Mouse (Mus musculus) T-helper 1 cell (primary cell): ENCODE data around the gene Itfg2.
"Not testable (repeated sequence)": the region's sequence is repeated elsewhere in the genome, so short reads cannot be mapped to it uniquely, and the experiment has no call there.

Source experiments
- in situ Hi-C: fragments of 300-600 bp; cut with MboI, MseI; formaldehyde crosslinking; loops from one replicate; pipeline ENCODE4 v1.15.1; 2025; ENCODE audit warnings: high pct_unique_total_duplicates

Gene Itfg2

GRCm38 (mm10) chr6:128385026-128385425 is 39.7 kb downstream of the Itfg2 start:
- in situ Hi-C loops = no loop called here

DNA sequence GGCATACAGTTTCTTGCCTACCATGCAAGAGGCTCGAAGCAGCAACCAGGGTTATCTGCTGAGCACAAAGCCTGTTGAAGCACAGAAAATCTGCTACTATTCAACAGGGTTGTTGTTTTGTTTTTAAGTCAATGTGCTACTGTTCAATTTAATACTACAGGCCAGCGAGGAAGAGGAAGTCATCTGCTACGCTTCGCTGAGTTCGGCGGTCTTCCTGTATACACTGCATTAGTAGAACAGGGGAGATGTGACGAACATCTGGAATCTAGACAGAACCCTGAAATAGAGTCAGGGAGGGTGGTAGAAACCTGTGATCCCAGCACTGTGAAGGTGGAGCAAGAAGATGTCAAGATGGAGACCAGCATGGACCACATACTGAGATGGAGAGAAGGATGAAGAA is 41.0 kb downstream of the Itfg2 start:
- in situ Hi-C loops = no loop called here

DNA sequence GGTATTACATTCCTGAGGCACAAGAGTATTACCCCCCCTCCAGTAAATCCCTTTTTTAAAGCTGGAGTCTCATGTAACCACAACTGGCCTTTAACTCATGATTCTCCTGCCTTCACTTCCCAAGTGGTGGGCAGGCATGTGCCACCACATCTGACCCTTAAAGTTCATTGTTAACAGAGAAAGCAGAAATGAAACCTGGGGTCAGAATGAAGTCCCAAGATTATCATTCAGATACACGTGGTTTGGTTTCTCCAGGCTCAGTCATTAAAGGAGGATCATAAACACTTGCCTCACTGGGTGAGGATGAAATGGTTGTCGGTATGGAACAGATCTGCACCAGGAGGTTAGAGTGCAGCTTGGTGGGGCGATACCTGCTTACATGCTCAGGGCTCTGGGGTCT is 43.5 kb downstream of the Itfg2 start:
- in situ Hi-C loops = no loop called here

DNA sequence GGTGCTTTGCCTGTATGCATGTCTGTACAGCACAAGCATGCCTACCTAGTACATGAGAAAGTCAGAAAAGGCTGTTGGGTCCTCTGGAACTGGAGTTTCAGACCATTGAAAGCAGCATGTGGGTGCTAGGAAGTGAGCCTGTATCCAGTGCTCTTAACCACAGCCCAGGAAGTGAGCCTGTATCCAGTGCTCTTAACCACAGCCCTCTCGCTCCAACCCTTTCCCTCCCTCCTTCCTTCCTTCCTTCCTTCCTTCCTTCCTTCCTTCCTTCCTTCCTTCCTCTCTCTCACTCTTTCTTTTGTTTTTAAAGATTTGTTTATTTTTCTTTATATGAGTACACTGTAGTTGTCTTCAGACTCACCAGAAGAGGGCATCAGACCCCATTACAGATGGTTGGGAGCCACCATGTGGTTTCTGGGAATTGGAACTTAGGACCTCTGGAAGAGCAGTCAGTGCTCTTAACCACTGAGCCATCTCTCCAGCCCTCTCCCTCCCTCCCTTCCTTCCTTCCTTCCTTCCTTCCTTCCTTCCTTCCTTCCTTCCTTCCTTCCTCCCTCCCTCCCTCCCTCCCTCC is 44.0 kb downstream of the Itfg2 start:
- in situ Hi-C loops = not testable (repeated sequence)

DNA sequence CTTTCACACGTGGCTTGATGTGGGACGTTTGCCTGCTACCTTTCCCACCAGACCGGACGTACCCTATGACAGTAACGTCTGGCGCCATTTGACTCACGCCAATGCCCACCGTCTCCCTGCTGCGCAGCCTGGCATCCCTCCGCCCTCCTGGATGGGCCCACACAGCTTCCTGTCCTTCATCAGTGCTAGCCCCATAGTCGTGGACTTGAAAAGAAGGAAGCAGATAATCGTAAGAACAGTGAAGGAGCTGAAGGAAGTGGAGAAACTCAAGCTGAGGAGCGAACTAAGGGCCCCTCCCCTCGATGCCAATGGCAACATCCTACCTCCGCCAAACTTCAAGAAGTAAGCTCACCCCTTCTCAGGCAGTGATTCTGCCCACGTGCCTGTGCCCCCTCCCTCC is 45.1 kb downstream of the Itfg2 start:
- in situ Hi-C loops = loop anchor here (10.0 kb wide), 1 partner anchor 1105 kb away; no protein-coding TSS in a partner anchor

DNA sequence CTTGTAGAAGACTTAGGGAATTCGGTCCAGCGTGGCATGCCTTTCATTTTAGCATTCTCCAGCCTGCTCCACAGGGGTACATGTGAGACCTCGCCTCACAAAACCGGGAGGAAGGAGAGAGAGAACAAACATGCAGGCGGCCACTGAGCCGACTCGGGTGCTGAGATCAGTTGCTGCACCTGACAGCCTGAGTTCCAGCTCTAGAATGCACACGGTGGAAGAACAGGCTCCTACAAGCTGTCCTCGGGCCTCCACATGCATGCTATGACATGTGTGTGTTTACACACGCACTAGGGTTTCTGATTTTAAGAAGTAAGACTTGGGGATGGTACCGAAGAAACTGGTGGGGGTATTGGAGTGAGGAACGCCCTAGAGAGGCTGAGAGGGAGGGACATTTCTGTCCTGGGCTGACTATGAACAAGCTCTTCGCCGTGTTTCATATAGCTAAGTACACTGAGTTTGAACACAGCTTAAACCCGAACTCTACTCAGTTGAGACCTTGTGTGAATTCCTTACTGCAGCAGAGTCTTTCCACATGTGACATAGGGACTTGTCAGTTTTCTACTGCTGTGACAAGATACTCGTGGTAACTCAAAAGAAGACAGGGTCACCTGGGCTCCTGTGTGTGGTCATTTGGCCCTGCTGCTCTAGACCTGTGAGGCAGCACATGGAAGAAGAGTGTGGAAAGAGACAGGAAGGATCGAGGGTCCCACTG is 48.2 kb downstream of the Itfg2 start:
- in situ Hi-C loops = loop anchor here (10.0 kb wide), 1 partner anchor 1102 kb away; no protein-coding TSS in a partner anchor

DNA sequence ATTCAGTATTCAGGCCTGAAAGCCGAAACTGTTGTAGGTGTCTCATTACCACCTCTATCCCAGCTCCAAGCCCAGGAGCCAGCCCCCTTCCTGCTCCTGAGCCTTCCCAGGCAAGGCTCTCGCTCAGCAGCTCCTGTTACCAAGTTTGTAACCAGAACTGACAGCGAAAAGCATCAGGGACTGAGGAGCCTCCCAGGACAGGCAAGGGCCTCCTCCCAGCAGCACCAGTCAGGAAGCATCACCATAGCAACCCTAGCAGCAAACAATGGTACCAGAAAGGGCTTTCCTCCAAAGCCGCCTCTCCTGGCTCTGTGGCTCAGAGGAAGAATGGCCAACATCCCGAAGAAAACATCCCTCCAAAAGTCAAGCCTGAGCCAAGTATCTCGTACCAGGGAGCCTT is 49.5 kb downstream of the Itfg2 start, which contains the start of the genes Tex52 and Gm44596:
Gene Tex52 (plus strand): TSS at position 265 of the 400 bp plus-strand sequence.
Gene Gm44596 (plus strand): TSS at position 312 of the 400 bp plus-strand sequence.
- in situ Hi-C loops = loop anchor here (10.0 kb wide), 1 partner anchor 1100 kb away; no protein-coding TSS in a partner anchor

DNA sequence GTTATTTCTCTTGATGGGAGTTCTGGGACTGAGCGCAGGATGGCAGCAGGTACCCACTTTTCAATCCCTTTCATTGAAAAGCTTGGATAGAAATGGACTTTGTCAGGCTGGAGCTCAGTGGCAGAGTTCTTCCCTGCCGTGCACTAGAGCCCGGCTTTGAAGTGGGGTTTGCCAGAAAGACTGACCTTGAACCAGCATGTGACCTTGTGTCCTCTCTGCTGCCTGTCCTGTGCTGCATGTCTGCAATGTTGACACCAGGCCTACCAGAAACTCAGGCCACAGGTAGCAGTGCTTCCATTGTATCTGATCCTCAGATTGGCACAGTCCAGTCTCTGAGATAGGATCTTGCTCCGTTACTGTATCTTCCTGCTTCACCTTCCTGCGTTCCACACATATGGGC is 54.7 kb downstream of the Itfg2 start:
- in situ Hi-C loops = loop anchor here (10.0 kb wide), 1 partner anchor 1095 kb away; no protein-coding TSS in a partner anchor

DNA sequence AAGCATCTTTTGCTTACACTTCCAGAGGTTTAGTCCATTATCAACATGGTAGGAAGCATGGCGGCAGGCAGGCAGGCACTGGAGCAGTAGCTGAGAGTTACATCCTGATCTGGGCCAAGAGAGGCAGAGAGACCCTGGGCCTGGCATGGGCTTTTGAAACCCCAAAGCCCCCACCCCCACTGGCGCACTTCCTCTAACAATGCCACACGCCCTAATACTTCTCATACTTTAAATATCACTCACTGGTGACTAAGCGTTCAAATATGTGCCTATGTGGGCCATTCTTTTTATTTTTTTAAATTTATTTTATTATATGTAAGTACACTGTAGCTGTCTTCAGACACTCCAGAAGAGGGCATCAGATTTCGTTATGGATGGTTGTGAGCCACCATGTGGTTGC is 58.3 kb downstream of the Itfg2 start:
- in situ Hi-C loops = no loop called here

GRCm38 (mm10) chr6:128364721-128365120 is 60.0 kb downstream of the Itfg2 start:
- in situ Hi-C loops = no loop called here

GRCm38 (mm10) chr6:128363007-128363825 is 61.5 kb downstream of the Itfg2 start:
- in situ Hi-C loops = no loop called here

DNA sequence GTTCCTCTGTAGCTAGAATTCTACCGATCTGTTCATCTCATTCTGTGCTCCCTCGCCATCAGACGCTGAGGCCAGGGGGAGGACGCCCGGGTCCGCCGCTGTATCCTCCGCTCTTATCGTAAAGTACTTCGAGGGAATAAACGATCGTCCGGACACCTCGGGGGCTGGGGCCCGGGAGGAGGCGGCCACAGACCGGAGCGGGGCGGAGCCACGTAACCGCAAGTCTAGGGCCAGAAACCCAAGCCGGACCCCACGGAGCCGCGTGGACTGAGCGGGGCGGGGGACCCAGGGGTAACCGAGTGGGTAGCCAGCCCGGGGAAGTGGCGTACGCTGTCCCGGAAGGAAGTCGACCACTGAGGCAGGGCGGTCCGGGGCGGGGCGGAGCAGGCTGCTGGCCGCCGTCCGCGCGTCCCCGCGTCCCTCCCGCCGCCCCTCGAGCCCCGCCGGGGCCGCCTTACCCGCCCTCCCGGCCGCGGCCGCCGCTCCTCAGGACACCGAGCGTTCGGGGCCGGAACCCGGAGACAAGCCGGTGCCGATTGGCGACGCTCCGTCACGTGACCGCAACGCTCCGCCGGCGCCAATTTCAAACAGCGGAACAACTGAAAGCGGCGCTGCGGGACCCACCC is 62.2 kb downstream of the Itfg2 start, which contains the start of the genes Rhno1 and Foxm1:
Gene Rhno1 (minus strand): TSS at position 531 of the 626 bp plus-strand sequence.
Gene Foxm1 (plus strand): TSS at position 587 of the 626 bp plus-strand sequence.
- in situ Hi-C loops = no loop called here

- in situ Hi-C loops = no loop called here
Observed at GRCm38 (mm10) chr6:128361901-128362300, 62.8 kb downstream of the Itfg2 start.
